Mouse (Mus musculus) forebrain, embryonic 15.5 days (tissue): ENCODE results near the gene Apba1. TPM values are rescaled to one million over a fixed set of nuclear protein-coding genes. Genes with fewer than 3 reads are reported as not detected.

Experiments used
- ATAC-seq: fragments of 200-750 bp; cut with Nextera tagmentation; replicated peaks from 2 replicates; pipeline ENCODE4 v1.8.0; 2017; ENCODE audit warnings: mild to moderate bottlenecking, moderate TSS enrichment, moderate library complexity
- H3K27ac ChIP-seq: fragments of 300-500 bp; sonication (generic); replicated peaks from 2 replicates; pipeline ENCODE4 v1.5.1; 2015; ENCODE audit warnings: mild to moderate bottlenecking, inconsistent platforms
- H3K27me3 ChIP-seq: fragments of 300-500 bp; sonication (generic); 2 replicates; pipeline ENCODE4 v1.6.1; 2015; ENCODE audit warnings: inconsistent platforms
- H3K36me3 ChIP-seq: fragments of 300-500 bp; sonication (generic); 2 replicates; pipeline ENCODE4 v1.6.1; 2015; ENCODE audit warnings: mild to moderate bottlenecking, inconsistent platforms
- H3K4me1 ChIP-seq: fragments of 300-500 bp; sonication (generic); 2 replicates; pipeline ENCODE4 v1.6.1; 2015; ENCODE audit warnings: inconsistent platforms
- H3K4me2 ChIP-seq: fragments of 300-500 bp; sonication (generic); replicated peaks from 2 replicates; pipeline ENCODE4 v1.6.1; 2015; ENCODE audit warnings: mild to moderate bottlenecking, inconsistent platforms
- H3K4me3 ChIP-seq: fragments of 300-500 bp; sonication (generic); 2 replicates; pipeline ENCODE4 v1.5.1; 2015; ENCODE audit warnings: mild to moderate bottlenecking, inconsistent platforms
- H3K9ac ChIP-seq: fragments of 300-500 bp; sonication (generic); replicated peaks from 2 replicates; pipeline ENCODE4 v1.6.1; 2015; ENCODE audit warnings: mild to moderate bottlenecking, inconsistent platforms
- H3K9me3 ChIP-seq: fragments of 300-500 bp; sonication (generic); 2 replicates; pipeline ENCODE4 v1.6.1; 2016; ENCODE audit warnings: inconsistent platforms
- WGBS: fragments of 180-500 bp; shearing (Covaris S2); methylation state at CpG from one replicate; pipeline ENCODE4 v1.1.7; 2015; ENCODE audit warnings: mixed read lengths; 5-methylcytosine and 5-hydroxymethylcytosine counted together
- polyA plus RNA-seq: library from polyadenylated mRNA; unstranded; fragments of >200 nt; fragmentation: Nextera tagmentation; extraction: Ambion mirVana; gene quantifications from 2 replicates; pipeline ENCODE4 v1.2.1, GENCODE M21; 2015

Apba1 gene
- polyA plus RNA-seq = 5.7 and 6.4 TPM in 2 replicates

GRCm38 (mm10) chr19:23758554-23759321 lies at the start of gene Apba1:
Gene Apba1, plus strand, starts transcription at chr19:23758887.
- Histone ChIP-seq H3K4me2 (peak within 1 kb of the TSS; percentile 61), H3K27me3 (no peaks in the 10 kb centered on the region), H3K9me3 (no peaks in the 10 kb centered on the region), H3K4me3 (peak within 1 kb of the TSS; percentile 89), H3K36me3 (no peaks in the 10 kb centered on the region), H3K4me1 (peaks cover 25% of the 10 kb centered on the region), H3K9ac (peak within 1 kb of the TSS; percentile 86), H3K27ac (peak within 1 kb of the TSS; percentile 95)
- peak; percentile 89 for ATAC-seq
- WGBS = under 1% methylated on average over 77 of the region's 98 CpGs

DNA sequence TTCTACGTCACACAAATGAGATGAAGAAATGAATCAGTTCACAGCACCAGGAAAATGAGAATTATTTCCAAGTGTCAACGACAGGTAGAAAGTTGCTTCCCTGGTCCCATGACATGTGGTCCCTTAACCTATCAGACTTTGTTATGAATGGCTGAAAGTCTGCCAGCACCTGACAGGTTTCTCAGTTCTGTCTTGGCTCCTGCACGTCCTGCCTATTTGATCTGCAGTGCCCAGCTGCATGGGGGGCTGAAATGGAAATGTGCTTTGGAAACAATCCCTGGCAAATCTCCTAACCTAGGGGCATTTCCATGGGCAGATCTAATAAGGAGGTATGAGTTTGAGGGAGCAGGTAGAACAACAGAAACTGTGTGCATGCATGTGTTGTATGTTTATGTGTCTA lies 12.2 kb upstream of the Apba1 start:
- no peak overlapping the region for H3K4me2 ChIP-seq
- H3K9ac ChIP-seq = no peak overlapping the region
- no peaks in the 10 kb centered on the region for H3K9me3 ChIP-seq
- no peak overlapping the region for H3K4me3 ChIP-seq
- WGBS = 68% methylated on average over 3 of the region's 3 CpGs
- no peaks in the 10 kb centered on the region for H3K36me3 ChIP-seq
- H3K27ac ChIP-seq = no peak overlapping the region
- H3K4me1 ChIP-seq = no peaks in the 10 kb centered on the region
- no peak for ATAC-seq
- no peaks in the 10 kb centered on the region for H3K27me3 ChIP-seq

DNA sequence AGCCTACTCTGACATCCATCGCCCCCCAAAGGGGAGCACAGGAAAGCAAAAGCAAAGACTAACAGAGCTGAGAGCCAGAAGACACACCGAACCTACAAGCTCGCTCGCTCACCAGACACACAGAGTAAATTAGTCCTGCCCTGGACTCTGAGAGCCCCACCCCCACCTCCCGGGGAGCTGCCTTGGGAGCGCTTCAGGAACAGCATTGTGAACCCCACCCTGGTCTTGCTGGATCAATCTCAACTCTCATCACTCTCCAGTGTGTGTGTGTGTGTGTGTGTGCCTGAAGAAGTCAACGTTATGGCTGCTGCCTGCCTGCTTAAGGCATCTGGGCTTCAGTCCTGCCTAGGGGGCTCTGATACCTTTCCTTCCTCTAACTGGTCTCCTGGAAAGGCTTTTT lies 1.7 kb upstream of the Apba1 start:
- ATAC-seq = no peak
- 20% methylated on average over 7 of the region's 7 CpGs for WGBS

DNA sequence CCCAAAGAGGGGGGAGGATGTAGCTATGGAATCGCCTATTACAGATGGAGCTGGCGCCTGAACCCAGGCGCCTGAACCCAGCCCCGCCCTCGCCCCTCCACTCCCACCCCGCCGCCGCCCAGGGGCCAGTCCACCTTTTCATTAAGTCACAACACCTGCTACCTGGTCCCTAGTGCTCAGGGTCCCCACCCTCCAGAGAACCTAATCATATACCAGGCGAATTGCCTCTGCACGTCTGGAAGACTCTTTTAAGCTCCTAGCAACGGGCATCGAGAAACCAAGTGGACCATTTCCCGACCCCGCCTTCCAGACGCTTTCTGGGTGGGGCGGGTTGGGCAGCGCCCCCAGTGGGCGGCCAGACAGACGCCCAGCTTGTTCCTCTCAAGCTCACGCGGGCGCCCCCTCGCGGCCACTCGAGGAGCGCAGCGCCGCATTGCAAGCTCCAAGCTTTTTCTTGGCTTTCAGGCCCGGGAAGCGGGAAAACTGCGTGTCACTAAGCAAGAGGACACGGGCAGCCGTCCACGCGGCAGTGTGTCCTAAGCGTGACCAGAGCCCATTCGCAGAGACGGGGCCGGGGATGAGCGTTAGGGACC lies 630 bp upstream of the Apba1 start:
- peaks cover 25% of the 10 kb centered on the region for H3K4me1 ChIP-seq
- H3K27me3 ChIP-seq = no peaks in the 10 kb centered on the region
- H3K36me3 ChIP-seq = no peaks in the 10 kb centered on the region
- H3K4me2 ChIP-seq = peak overlapping the region; percentile 61
- peak overlapping the region; percentile 86 for H3K9ac ChIP-seq
- ATAC-seq = peak; percentile 78
- no peaks in the 10 kb centered on the region for H3K9me3 ChIP-seq
- under 1% methylated on average over 40 of the region's 40 CpGs for WGBS
- peak overlapping the region; percentile 89 for H3K4me3 ChIP-seq
- peak overlapping the region; percentile 95 for H3K27ac ChIP-seq

More for the DNA sequence above, 1.7 kb upstream of the Apba1 start:
- Histone ChIP-seq H3K4me1 (peaks cover 25% of the 10 kb centered on the region), H3K4me3 (no peak overlapping the region), H3K36me3 (no peaks in the 10 kb centered on the region), H3K27me3 (no peaks in the 10 kb centered on the region), H3K4me2 (no peak overlapping the region), H3K9me3 (no peaks in the 10 kb centered on the region), H3K27ac (no peak overlapping the region), H3K9ac (no peak overlapping the region)

- H3K27me3 ChIP-seq = no peaks in the 10 kb centered on the region
- WGBS = 1% methylated on average over 17 of the region's 17 CpGs
- H3K4me3 ChIP-seq = peak overlapping the region; percentile 89
- no peak; the same call in 1 of the 2 replicates for ATAC-seq
- H3K9me3 ChIP-seq = no peaks in the 10 kb centered on the region
- H3K36me3 ChIP-seq = no peaks in the 10 kb centered on the region
- H3K9ac ChIP-seq = peak overlapping the region; percentile 86
- H3K27ac ChIP-seq = peak overlapping the region; percentile 95
- H3K4me1 ChIP-seq = peaks cover 28% of the 10 kb centered on the region
- peak overlapping the region; percentile 61 for H3K4me2 ChIP-seq
Observed at GRCm38 (mm10) chr19:23759322-23759945, 747 bp downstream of the Apba1 start.

DNA sequence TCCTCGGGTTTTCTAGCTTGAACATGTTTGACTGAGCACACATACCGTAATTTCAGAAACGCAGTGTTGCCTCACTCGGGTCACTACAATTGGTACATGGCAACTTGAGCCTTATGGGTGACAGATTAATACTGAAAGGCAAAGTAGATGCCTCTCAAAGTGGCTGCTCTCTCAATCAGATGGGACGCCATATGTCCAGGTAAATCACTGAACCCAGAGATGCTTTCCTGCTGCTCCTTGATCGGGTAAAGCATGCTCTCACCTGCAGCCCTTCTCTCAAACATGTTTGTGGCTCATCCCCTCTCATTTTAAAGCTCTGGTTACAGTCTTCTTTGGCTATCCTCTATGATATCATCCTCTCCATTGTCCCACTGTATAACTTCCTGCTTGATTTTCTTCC lies 4.7 kb downstream of the Apba1 start:
- Histone ChIP-seq H3K27me3 (no peaks in the 10 kb centered on the region), H3K36me3 (no peaks in the 10 kb centered on the region), H3K27ac (no peak overlapping the region), H3K4me3 (no peak overlapping the region), H3K9me3 (no peaks in the 10 kb centered on the region), H3K9ac (no peak overlapping the region), H3K4me1 (peaks cover 24% of the 10 kb centered on the region), H3K4me2 (no peak overlapping the region)
- no peak for ATAC-seq
- WGBS = 91% methylated on average over 6 of the region's 6 CpGs

GRCm38 (mm10) chr19:23764051-23764450 lies 5.4 kb downstream of the Apba1 start:
- 39% methylated on average over 2 of the region's 2 CpGs for WGBS
- H3K4me1 ChIP-seq = peaks cover 24% of the 10 kb centered on the region
- no peaks in the 10 kb centered on the region for H3K9me3 ChIP-seq
- H3K4me2 ChIP-seq = no peak overlapping the region
- H3K27ac ChIP-seq = no peak overlapping the region
- no peaks in the 10 kb centered on the region for H3K27me3 ChIP-seq
- no peak overlapping the region for H3K4me3 ChIP-seq
- H3K9ac ChIP-seq = no peak overlapping the region
- ATAC-seq = no peak
- no peaks in the 10 kb centered on the region for H3K36me3 ChIP-seq

DNA sequence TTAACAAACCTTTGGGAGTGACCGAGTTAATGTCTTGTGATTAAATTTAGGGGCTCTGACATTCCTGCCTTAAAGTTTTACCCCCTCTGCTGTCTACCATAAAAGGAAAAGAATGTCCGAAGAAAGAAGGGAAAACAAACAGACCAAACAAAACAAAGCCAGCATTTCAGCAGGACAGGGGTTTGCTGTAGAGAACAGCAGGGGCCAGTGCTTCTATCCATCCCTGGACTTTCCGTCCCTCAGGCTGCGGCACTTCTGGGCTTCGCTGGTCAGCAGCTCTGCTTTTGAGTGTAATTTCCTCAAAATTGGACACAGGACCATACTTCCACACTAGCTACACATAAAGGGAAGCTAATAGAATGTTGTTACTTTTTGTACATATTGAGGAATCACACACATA lies 10.2 kb downstream of the Apba1 start:
- 50% methylated on average over 5 of the region's 5 CpGs for WGBS
- Histone ChIP-seq H3K27me3 (no peaks in the 10 kb centered on the region), H3K9ac (no peak overlapping the region), H3K4me3 (no peak overlapping the region), H3K4me2 (no peak overlapping the region), H3K27ac (no peak overlapping the region), H3K4me1 (peaks cover 19% of the 10 kb centered on the region), H3K9me3 (no peaks in the 10 kb centered on the region), H3K36me3 (no peaks in the 10 kb centered on the region)
- ATAC-seq = no peak

DNA sequence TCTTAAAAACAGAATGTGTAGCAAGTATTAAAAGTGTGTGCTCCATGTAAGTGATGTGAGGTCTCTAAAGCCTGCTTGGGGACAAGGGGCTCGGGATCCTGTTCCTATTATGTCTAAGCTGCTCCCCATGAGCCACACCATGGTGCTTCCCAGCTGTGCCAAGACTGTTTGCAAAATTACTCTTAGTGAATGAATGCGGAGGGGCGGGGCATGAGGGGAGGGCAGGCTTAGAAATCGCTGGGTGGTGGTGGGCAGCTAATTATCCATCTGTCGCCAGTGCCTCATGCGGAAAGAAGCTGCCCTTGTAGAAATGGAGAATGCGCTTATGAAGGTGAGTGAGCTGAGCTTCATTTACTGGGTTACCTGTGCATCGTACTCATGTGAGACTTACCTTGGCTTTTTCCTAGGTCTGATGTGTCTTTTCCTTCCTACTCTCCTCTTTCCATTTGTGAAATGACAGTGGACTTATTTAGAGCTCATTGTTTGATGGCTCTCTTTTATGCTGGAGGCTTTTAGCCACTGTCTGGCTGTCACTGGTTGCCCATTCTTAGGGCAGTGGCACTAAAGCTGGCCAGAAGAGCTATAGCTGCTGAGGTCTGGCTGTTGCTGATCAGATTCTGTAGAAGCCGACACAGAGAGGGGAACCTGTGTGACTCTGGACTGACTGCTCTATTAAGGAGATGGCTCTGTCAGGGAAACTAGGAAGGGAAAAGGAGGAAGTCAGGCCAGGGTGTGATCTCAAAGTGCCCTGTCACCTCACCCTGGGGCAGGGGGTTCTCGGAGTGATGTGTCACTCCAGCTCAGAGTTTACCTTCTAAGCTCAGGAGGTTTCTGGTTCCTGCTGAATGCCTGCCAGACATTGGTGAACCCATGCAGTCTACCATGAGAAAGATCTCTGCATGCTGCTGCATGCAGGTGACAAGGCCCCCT lies 12.1 kb downstream of the Apba1 start:
- WGBS = 14% methylated on average over 10 of the region's 10 CpGs

GRCm38 (mm10) chr19:23771971-23772370 lies 13.3 kb downstream of the Apba1 start:
- Histone ChIP-seq H3K36me3 (no peaks in the 10 kb centered on the region), H3K9ac (no peak overlapping the region), H3K9me3 (no peaks in the 10 kb centered on the region), H3K4me1 (peaks cover 16% of the 10 kb centered on the region), H3K4me2 (no peak overlapping the region), H3K27me3 (no peaks in the 10 kb centered on the region), H3K4me3 (no peak overlapping the region), H3K27ac (no peak overlapping the region)
- ATAC-seq = no peak
- 81% methylated on average over 7 of the region's 7 CpGs for WGBS

More for the DNA sequence above, 12.1 kb downstream of the Apba1 start:
- Histone ChIP-seq H3K4me3 (0 out of 2 replicates have a peak overlapping the region, but pooled peaks have one; percentile 3), H3K36me3 (no peaks in the 10 kb centered on the region), H3K4me1 (peaks cover 16% of the 10 kb centered on the region), H3K9ac (no peak overlapping the region), H3K4me2 (peak overlapping the region; percentile 25), H3K27me3 (no peaks in the 10 kb centered on the region), H3K27ac (peak overlapping the region; percentile 47), H3K9me3 (no peaks in the 10 kb centered on the region)
- ATAC-seq = peak; percentile 82

- H3K4me3 ChIP-seq = no peak overlapping the region
- H3K36me3 ChIP-seq = no peaks in the 10 kb centered on the region
- no peaks in the 10 kb centered on the region for H3K9me3 ChIP-seq
- H3K27ac ChIP-seq = 0 out of 2 replicates have a peak overlapping the region, but pooled peaks have one; percentile 11
- ATAC-seq = peak; percentile 44; the same call in 1 of the 2 replicates
- H3K27me3 ChIP-seq = no peaks in the 10 kb centered on the region
- H3K4me1 ChIP-seq = peaks cover 9% of the 10 kb centered on the region
- no peak overlapping the region for H3K9ac ChIP-seq
- no peak overlapping the region for H3K4me2 ChIP-seq
- WGBS = 61% methylated on average over 6 of the region's 6 CpGs
Observed at GRCm38 (mm10) chr19:23775356-23775755, 16.7 kb downstream of the Apba1 start.
